Mouse (Mus musculus): ENCODE results near the gene Adad2. TPM values are rescaled to one million over a fixed set of nuclear protein-coding genes. Genes with fewer than 3 reads are reported as not detected.

Adad2 gene
- polyA plus RNA-seq (2015; fragmentation: Nextera tagmentation; extraction: Ambion mirVana) = 0.07 TPM in 1 of 2 replicates, not detected in the other

GRCm38 (mm10) chr8:119612471-119612870 is at the start of gene Adad2:
TSS of gene Adad2 (plus strand) at chr8:119612747.
- H3K36me3 ChIP-seq (ENCODE audit: control insufficient read depth, insufficient read depth) = no peaks in the 10 kb centered on the region
- whole genome bisulfite sequencing = 73% methylated on average over 26 of the region's 26 CpGs
- peaks cover 4% of the 10 kb centered on the region for H3K9me3 ChIP-seq (replicated peaks; ENCODE audit: control insufficient read depth, low read length)
- no peaks in the 10 kb centered on the region for H3K27me3 ChIP-seq (ENCODE audit: control insufficient read depth, insufficient read depth, low read length)
- H3K9ac ChIP-seq (ENCODE audit: low read length) = no peak within 1 kb of the TSS
- no peaks in the 10 kb centered on the region for H3K4me1 ChIP-seq (ENCODE audit: control insufficient read depth, insufficient read depth, low read length)
- no peak for ATAC-seq (replicated peaks; ENCODE audit: extremely low read depth, insufficient read depth, low FRiP score)
- H3K27ac ChIP-seq (ENCODE audit: low read length) = no peak within 1 kb of the TSS
- H3K4me3 ChIP-seq (ENCODE audit: low read length) = no peak within 1 kb of the TSS
- H3K4me2 ChIP-seq (ENCODE audit: low read depth, low read length) = no peak within 1 kb of the TSS

GRCm38 (mm10) chr8:119563849-119564251 is 48.7 kb upstream of the Adad2 start:
- Histone ChIP-seq H3K4me1 (ENCODE audit: control insufficient read depth, insufficient read depth, low read length) (peaks cover 3% of the 10 kb centered on the region; the same call in 1 of the 2 replicates), H3K9me3 (replicated peaks; ENCODE audit: control insufficient read depth, low read length) (no peaks in the 10 kb centered on the region), H3K27me3 (ENCODE audit: control insufficient read depth, insufficient read depth, low read length) (no peaks in the 10 kb centered on the region), H3K36me3 (ENCODE audit: control insufficient read depth, insufficient read depth) (peaks cover 30% of the 10 kb centered on the region), H3K27ac (ENCODE audit: low read length) (peak overlapping the region; percentile 40), H3K9ac (ENCODE audit: low read length) (no peak overlapping the region), H3K4me3 (ENCODE audit: low read length) (no peak overlapping the region), H3K4me2 (ENCODE audit: low read depth, low read length) (no peak overlapping the region)
- ATAC-seq (replicated peaks; ENCODE audit: extremely low read depth, insufficient read depth, low FRiP score) = peak; percentile 63; the same call in 1 of the 2 replicates
- WGBS = 87% methylated on average over 14 of the region's 14 CpGs

GRCm38 (mm10) chr8:119566367-119566766 is 46.2 kb upstream of the Adad2 start:
- no peak for ATAC-seq (replicated peaks; ENCODE audit: extremely low read depth, insufficient read depth, low FRiP score)
- peaks cover 30% of the 10 kb centered on the region for H3K36me3 ChIP-seq (ENCODE audit: control insufficient read depth, insufficient read depth)

GRCm38 (mm10) chr8:119568251-119568650 is 44.3 kb upstream of the Adad2 start:
- ATAC-seq (replicated peaks; ENCODE audit: extremely low read depth, insufficient read depth, low FRiP score) = no peak
- H3K27ac ChIP-seq (ENCODE audit: low read length) = no peak overlapping the region
- 84% methylated on average over 9 of the region's 9 CpGs for WGBS
- H3K4me3 ChIP-seq (ENCODE audit: low read length) = no peak overlapping the region
- H3K4me1 ChIP-seq (ENCODE audit: control insufficient read depth, insufficient read depth, low read length) = peaks cover 2% of the 10 kb centered on the region; the same call in 1 of the 2 replicates
- no peak overlapping the region for H3K9ac ChIP-seq (ENCODE audit: low read length)
- no peaks in the 10 kb centered on the region for H3K27me3 ChIP-seq (ENCODE audit: control insufficient read depth, insufficient read depth, low read length)
- no peak overlapping the region for H3K4me2 ChIP-seq (ENCODE audit: low read depth, low read length)
- no peaks in the 10 kb centered on the region for H3K9me3 ChIP-seq (replicated peaks; ENCODE audit: control insufficient read depth, low read length)
- H3K36me3 ChIP-seq (ENCODE audit: control insufficient read depth, insufficient read depth) = peaks cover 23% of the 10 kb centered on the region

More at GRCm38 (mm10) chr8:119566367-119566766, 46.2 kb upstream of the Adad2 start:
- Histone ChIP-seq H3K9me3 (replicated peaks; ENCODE audit: control insufficient read depth, low read length) (no peaks in the 10 kb centered on the region), H3K27ac (ENCODE audit: low read length) (no peak overlapping the region), H3K4me2 (ENCODE audit: low read depth, low read length) (no peak overlapping the region), H3K4me3 (ENCODE audit: low read length) (no peak overlapping the region), H3K4me1 (ENCODE audit: control insufficient read depth, insufficient read depth, low read length) (peaks cover 2% of the 10 kb centered on the region; the same call in 1 of the 2 replicates), H3K9ac (ENCODE audit: low read length) (no peak overlapping the region), H3K27me3 (ENCODE audit: control insufficient read depth, insufficient read depth, low read length) (no peaks in the 10 kb centered on the region)
- WGBS = 65% methylated on average over 11 of the region's 11 CpGs

- Histone ChIP-seq H3K4me1 (ENCODE audit: control insufficient read depth, insufficient read depth, low read length) (peaks cover 5% of the 10 kb centered on the region), H3K27ac (ENCODE audit: low read length) (no peak overlapping the region), H3K9me3 (replicated peaks; ENCODE audit: control insufficient read depth, low read length) (no peaks in the 10 kb centered on the region), H3K4me2 (ENCODE audit: low read depth, low read length) (0 out of 2 replicates have a peak overlapping the region, but pooled peaks have one; percentile 2), H3K4me3 (ENCODE audit: low read length) (no peak overlapping the region), H3K9ac (ENCODE audit: low read length) (0 out of 2 replicates have a peak overlapping the region, but pooled peaks have one; percentile 14), H3K27me3 (ENCODE audit: control insufficient read depth, insufficient read depth, low read length) (no peaks in the 10 kb centered on the region), H3K36me3 (ENCODE audit: control insufficient read depth, insufficient read depth) (peaks cover 19% of the 10 kb centered on the region)
- no peak for ATAC-seq (replicated peaks; ENCODE audit: extremely low read depth, insufficient read depth, low FRiP score)
- WGBS = 55% methylated on average over 7 of the region's 7 CpGs
Observed at GRCm38 (mm10) chr8:119568951-119569350, 43.6 kb upstream of the Adad2 start.

GRCm38 (mm10) chr8:119569881-119570280 is 42.7 kb upstream of the Adad2 start:
- 41% methylated on average over 4 of the region's 4 CpGs for WGBS
- H3K27ac ChIP-seq (ENCODE audit: low read length) = no peak overlapping the region
- no peaks in the 10 kb centered on the region for H3K27me3 ChIP-seq (ENCODE audit: control insufficient read depth, insufficient read depth, low read length)
- H3K9ac ChIP-seq (ENCODE audit: low read length) = no peak overlapping the region
- H3K9me3 ChIP-seq (replicated peaks; ENCODE audit: control insufficient read depth, low read length) = no peaks in the 10 kb centered on the region
- no peak overlapping the region for H3K4me3 ChIP-seq (ENCODE audit: low read length)
- H3K4me2 ChIP-seq (ENCODE audit: low read depth, low read length) = no peak overlapping the region
- peak; percentile 33; the same call in 1 of the 2 replicates for ATAC-seq (replicated peaks; ENCODE audit: extremely low read depth, insufficient read depth, low FRiP score)
- peaks cover 8% of the 10 kb centered on the region for H3K4me1 ChIP-seq (ENCODE audit: control insufficient read depth, insufficient read depth, low read length)
- peaks cover 13% of the 10 kb centered on the region for H3K36me3 ChIP-seq (ENCODE audit: control insufficient read depth, insufficient read depth)

- Histone ChIP-seq H3K9me3 (replicated peaks; ENCODE audit: control insufficient read depth, low read length) (no peaks in the 10 kb centered on the region), H3K4me1 (ENCODE audit: control insufficient read depth, insufficient read depth, low read length) (peaks cover 11% of the 10 kb centered on the region), H3K27me3 (ENCODE audit: control insufficient read depth, insufficient read depth, low read length) (0 out of 2 replicates have a peak, but pooled peaks cover 2% of the 10 kb centered on the region), H3K4me3 (ENCODE audit: low read length) (no peak overlapping the region), H3K9ac (ENCODE audit: low read length) (no peak overlapping the region), H3K36me3 (ENCODE audit: control insufficient read depth, insufficient read depth) (peaks cover 2% of the 10 kb centered on the region), H3K27ac (ENCODE audit: low read length) (no peak overlapping the region), H3K4me2 (ENCODE audit: low read depth, low read length) (no peak overlapping the region)
- no peak for ATAC-seq (replicated peaks; ENCODE audit: extremely low read depth, insufficient read depth, low FRiP score)
- 73% methylated on average over 6 of the region's 6 CpGs for WGBS
Observed at GRCm38 (mm10) chr8:119571135-119571534, 41.4 kb upstream of the Adad2 start.

GRCm38 (mm10) chr8:119572411-119572810 is 40.1 kb upstream of the Adad2 start:
- Histone ChIP-seq H3K9ac (ENCODE audit: low read length) (no peak overlapping the region), H3K9me3 (replicated peaks; ENCODE audit: control insufficient read depth, low read length) (no peaks in the 10 kb centered on the region), H3K36me3 (ENCODE audit: control insufficient read depth, insufficient read depth) (no peaks in the 10 kb centered on the region), H3K27me3 (ENCODE audit: control insufficient read depth, insufficient read depth, low read length) (0 out of 2 replicates have a peak, but pooled peaks cover 8% of the 10 kb centered on the region), H3K27ac (ENCODE audit: low read length) (no peak overlapping the region), H3K4me2 (ENCODE audit: low read depth, low read length) (no peak overlapping the region), H3K4me1 (ENCODE audit: control insufficient read depth, insufficient read depth, low read length) (peaks cover 11% of the 10 kb centered on the region), H3K4me3 (ENCODE audit: low read length) (no peak overlapping the region)
- no peak for ATAC-seq (replicated peaks; ENCODE audit: extremely low read depth, insufficient read depth, low FRiP score)
- 78% methylated on average over 4 of the region's 4 CpGs for WGBS

GRCm38 (mm10) chr8:119574437-119575365 is 37.8 kb upstream of the Adad2 start, which contains the start of the genes Hsdl1 and Dnaaf1:
TSS of gene Hsdl1 (minus strand) at chr8:119575183.
TSS of gene Dnaaf1 (plus strand) at chr8:119575235.
- peak; percentile 84 for ATAC-seq (replicated peaks; ENCODE audit: extremely low read depth, insufficient read depth, low FRiP score)
- H3K9me3 ChIP-seq (replicated peaks; ENCODE audit: control insufficient read depth, low read length) = no peaks in the 10 kb centered on the region
- 0 out of 2 replicates have a peak, but pooled peaks cover 8% of the 10 kb centered on the region for H3K27me3 ChIP-seq (ENCODE audit: control insufficient read depth, insufficient read depth, low read length)
- H3K4me3 ChIP-seq (ENCODE audit: low read length) = peak within 1 kb of the TSS; percentile 71
- H3K27ac ChIP-seq (ENCODE audit: low read length) = peak within 1 kb of the TSS; percentile 33
- no peaks in the 10 kb centered on the region for H3K36me3 ChIP-seq (ENCODE audit: control insufficient read depth, insufficient read depth)
- under 1% methylated on average over 92 of the region's 97 CpGs for WGBS
- peak within 1 kb of the TSS; percentile 87 for H3K4me2 ChIP-seq (ENCODE audit: low read depth, low read length)
- peak within 1 kb of the TSS; percentile 84 for H3K9ac ChIP-seq (ENCODE audit: low read length)
- H3K4me1 ChIP-seq (ENCODE audit: control insufficient read depth, insufficient read depth, low read length) = peaks cover 11% of the 10 kb centered on the region
